Mouse (Mus musculus): Measurements from ENCODE around the gene AA986860. TPM values are rescaled to one million over a fixed set of nuclear protein-coding genes. Genes with fewer than 3 reads are reported as not detected.

Gene AA986860
- polyA plus RNA-seq, 1 experiment from 2014 or later = 1.1 TPM

DNA sequence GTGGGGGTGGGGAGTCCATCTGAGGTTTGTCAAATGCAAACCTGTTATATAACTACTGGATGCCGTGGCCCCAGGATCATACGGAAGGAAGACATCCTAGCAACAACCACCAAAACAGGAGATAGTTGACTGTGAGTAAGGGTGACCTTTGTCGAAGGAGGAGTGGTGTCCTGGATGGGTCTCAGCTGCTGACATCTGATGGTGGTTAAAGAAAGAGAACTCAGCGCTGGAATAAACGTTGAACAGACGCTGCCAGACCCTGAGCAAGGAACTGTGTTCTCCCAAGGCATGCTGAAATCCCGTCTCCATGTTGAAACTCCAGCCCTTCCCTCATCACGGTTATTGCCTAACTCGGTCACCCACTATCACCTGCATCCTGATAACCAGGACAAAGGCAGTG, 27.9 kb downstream of the AA986860 start:
- Histone ChIP-seq H3K4me3 (ENCODE audit: low read depth, low read length) (no peak overlapping the region), H3K27me3 (ENCODE audit: control insufficient read depth, insufficient read depth, low read length) (no peaks in the 10 kb centered on the region), H3K4me1 (replicated peaks; ENCODE audit: control insufficient read depth, insufficient read depth, low read length) (no peaks in the 10 kb centered on the region), H3K9me3 (ENCODE audit: control insufficient read depth, low read length) (no peaks in the 10 kb centered on the region), H3K4me2 (ENCODE audit: low read depth, low read length, severe bottlenecking) (no peak overlapping the region), H3K36me3 (ENCODE audit: control insufficient read depth, insufficient read depth, low read length) (no peaks in the 10 kb centered on the region), H3K9ac (ENCODE audit: low read length) (no peak overlapping the region), H3K27ac (ENCODE audit: low read depth, low read length) (no peak overlapping the region)
- ATAC-seq (replicated peaks; ENCODE audit: low FRiP score) (no peak), DNase-seq (ENCODE audit: low spot score) (no peak)
- 86% methylated on average over 9 of the region's 9 CpGs for WGBS

DNA sequence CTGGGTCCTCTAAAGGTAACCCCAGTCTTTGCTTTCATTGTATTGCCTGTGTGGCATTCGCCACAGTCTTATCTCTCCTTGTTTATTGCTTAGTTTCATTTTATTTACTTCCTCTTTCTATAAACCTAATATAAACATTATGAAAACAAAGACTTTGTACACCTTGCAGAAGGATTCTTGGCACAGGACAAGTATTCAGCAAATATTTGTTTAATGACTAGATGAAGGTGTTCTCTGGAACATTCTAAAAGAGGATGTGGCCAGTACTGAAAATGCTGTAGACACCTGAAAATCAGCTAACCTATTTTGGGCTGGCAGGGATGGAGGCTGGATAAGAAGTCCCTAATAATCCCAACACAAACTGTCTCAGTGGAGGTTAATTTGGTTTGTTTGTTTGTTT, 29.8 kb downstream of the AA986860 start:
- Histone ChIP-seq H3K36me3 (ENCODE audit: control insufficient read depth, insufficient read depth, low read length) (no peaks in the 10 kb centered on the region), H3K9me3 (ENCODE audit: control insufficient read depth, low read length) (no peaks in the 10 kb centered on the region), H3K27me3 (ENCODE audit: control insufficient read depth, insufficient read depth, low read length) (no peaks in the 10 kb centered on the region), H3K4me2 (ENCODE audit: low read depth, low read length, severe bottlenecking) (no peak overlapping the region), H3K9ac (ENCODE audit: low read length) (no peak overlapping the region), H3K4me1 (replicated peaks; ENCODE audit: control insufficient read depth, insufficient read depth, low read length) (no peaks in the 10 kb centered on the region), H3K27ac (ENCODE audit: low read depth, low read length) (no peak overlapping the region), H3K4me3 (ENCODE audit: low read depth, low read length) (no peak overlapping the region)
- no peak for DNase-seq (ENCODE audit: low spot score)
- no peak for ATAC-seq (replicated peaks; ENCODE audit: low FRiP score)
- WGBS = 87% methylated on average over 1 of the region's 1 CpGs

DNA sequence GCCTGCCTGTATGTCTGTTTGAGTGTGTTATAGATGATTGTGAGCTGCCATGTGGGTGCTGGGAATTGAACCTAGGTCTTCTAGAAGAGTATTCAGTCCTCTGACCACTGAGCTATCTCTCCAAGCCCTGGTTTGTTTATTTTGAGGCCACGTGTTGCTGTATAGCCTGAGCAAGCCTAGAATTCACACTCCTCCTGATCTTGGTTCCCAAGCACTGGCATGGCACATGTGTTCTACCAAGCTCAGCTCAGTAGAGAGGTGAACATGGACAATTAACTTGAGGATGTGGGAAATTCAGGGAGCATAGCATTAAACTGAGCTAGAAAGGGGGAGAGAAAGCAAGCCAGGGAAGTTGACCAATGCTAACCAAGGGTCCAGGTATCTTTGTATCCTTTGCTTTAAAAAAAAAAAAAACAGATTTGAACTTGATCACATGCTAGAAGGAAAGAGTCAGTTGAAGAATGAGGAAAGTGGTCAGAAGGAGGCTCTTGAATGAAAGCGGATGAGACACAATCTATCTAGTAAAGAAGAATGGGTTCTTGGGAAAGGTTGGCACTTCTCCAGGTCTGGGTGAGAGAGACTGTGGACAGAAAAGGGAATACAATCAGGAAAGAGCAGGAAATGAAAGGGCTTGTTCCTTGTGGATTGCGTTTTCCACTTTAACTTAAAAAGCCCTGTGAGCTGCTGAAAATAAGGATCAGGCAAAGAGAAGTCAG, 30.4 kb downstream of the AA986860 start:
- Histone ChIP-seq H3K9ac (ENCODE audit: low read length) (no peak overlapping the region), H3K4me2 (ENCODE audit: low read depth, low read length, severe bottlenecking) (no peak overlapping the region), H3K9me3 (ENCODE audit: control insufficient read depth, low read length) (no peaks in the 10 kb centered on the region), H3K4me3 (ENCODE audit: low read depth, low read length) (no peak overlapping the region), H3K36me3 (ENCODE audit: control insufficient read depth, insufficient read depth, low read length) (no peaks in the 10 kb centered on the region), H3K27ac (ENCODE audit: low read depth, low read length) (no peak overlapping the region), H3K4me1 (replicated peaks; ENCODE audit: control insufficient read depth, insufficient read depth, low read length) (no peaks in the 10 kb centered on the region), H3K27me3 (ENCODE audit: control insufficient read depth, insufficient read depth, low read length) (no peaks in the 10 kb centered on the region)
- no peak for ATAC-seq (replicated peaks; ENCODE audit: low FRiP score)
- WGBS = 90% methylated on average over 3 of the region's 3 CpGs
- no peak for DNase-seq (ENCODE audit: low spot score)

DNA sequence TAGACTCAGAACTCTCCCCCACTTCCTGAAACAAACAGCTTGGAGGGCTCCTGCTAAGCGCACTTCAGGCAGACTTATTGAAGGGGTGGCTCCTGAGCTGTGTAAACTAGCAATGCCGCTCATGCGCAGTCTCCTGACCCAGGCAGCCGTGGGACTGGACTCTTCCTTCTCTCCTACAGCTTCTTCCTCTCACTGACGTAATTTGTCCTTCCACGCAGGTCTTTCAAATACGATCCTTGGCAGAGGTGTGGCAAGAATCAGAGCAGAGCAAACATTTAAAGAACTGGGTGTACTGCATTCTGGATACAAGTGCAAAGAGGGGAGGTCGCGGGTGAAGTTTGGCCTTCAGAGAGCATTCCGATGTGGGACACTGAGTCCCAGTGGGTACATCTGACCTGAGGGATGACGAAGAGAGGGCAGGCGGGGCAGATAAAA, 32.3 kb downstream of the AA986860 start:
- no peak overlapping the region for H3K27ac ChIP-seq (ENCODE audit: low read depth, low read length)
- WGBS = 90% methylated on average over 12 of the region's 12 CpGs
- no peak overlapping the region for H3K4me3 ChIP-seq (ENCODE audit: low read depth, low read length)
- no peak for DNase-seq (ENCODE audit: low spot score)
- H3K4me1 ChIP-seq (replicated peaks; ENCODE audit: control insufficient read depth, insufficient read depth, low read length) = no peaks in the 10 kb centered on the region
- no peak overlapping the region for H3K4me2 ChIP-seq (ENCODE audit: low read depth, low read length, severe bottlenecking)
- no peaks in the 10 kb centered on the region for H3K27me3 ChIP-seq (ENCODE audit: control insufficient read depth, insufficient read depth, low read length)
- no peaks in the 10 kb centered on the region for H3K36me3 ChIP-seq (ENCODE audit: control insufficient read depth, insufficient read depth, low read length)
- no peaks in the 10 kb centered on the region for H3K9me3 ChIP-seq (ENCODE audit: control insufficient read depth, low read length)
- no peak overlapping the region for H3K9ac ChIP-seq (ENCODE audit: low read length)
- ATAC-seq (replicated peaks; ENCODE audit: low FRiP score) = no peak

DNA sequence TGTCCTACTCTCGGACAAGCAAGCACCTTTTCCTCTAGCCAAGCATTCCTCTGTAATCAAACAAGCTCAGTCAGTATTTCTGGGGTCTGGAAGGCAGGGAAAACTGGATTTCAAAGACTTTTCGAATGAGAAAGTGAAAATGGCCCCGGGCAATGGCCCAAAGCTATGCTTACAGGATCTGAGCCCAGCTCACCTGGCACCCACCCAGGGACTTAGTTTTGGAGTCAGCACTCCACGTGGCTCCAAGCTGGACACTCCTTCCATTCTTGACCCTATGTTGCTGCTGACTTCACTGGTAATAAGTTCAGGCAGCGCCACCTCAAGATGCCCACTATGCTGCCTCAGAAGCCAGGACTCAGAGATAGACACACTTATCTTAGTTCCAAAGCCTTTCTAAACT, 35.3 kb downstream of the AA986860 start:
- Histone ChIP-seq H3K27me3 (ENCODE audit: control insufficient read depth, insufficient read depth, low read length) (no peaks in the 10 kb centered on the region), H3K9me3 (ENCODE audit: control insufficient read depth, low read length) (no peaks in the 10 kb centered on the region), H3K4me3 (ENCODE audit: low read depth, low read length) (no peak overlapping the region), H3K36me3 (ENCODE audit: control insufficient read depth, insufficient read depth, low read length) (no peaks in the 10 kb centered on the region), H3K4me1 (replicated peaks; ENCODE audit: control insufficient read depth, insufficient read depth, low read length) (no peaks in the 10 kb centered on the region), H3K4me2 (ENCODE audit: low read depth, low read length, severe bottlenecking) (no peak overlapping the region), H3K27ac (ENCODE audit: low read depth, low read length) (no peak overlapping the region), H3K9ac (ENCODE audit: low read length) (no peak overlapping the region)
- WGBS = 84% methylated on average over 5 of the region's 5 CpGs
- no peak for DNase-seq (ENCODE audit: low spot score)
- no peak for ATAC-seq (replicated peaks; ENCODE audit: low FRiP score)

DNA sequence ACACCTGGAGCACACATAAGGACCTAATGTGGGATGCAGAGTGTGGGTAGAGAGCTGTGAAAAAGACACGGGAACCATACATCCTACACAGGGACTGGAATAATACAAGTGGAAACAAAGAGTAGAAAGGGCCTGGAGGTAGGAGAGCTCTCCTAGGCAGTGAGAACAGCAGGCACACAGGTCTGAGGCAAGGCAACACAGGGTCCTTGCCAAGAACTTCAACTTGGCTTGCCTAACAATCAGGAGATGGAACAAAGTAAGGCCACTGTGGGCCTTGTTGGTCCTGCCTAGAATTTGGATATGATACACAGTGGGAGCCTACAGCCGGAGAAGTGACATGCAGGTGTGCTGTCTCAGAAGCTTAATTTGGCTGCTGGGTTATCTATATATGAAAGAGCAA, 38.1 kb downstream of the AA986860 start:
- no peak overlapping the region for H3K4me2 ChIP-seq (ENCODE audit: low read depth, low read length, severe bottlenecking)
- DNase-seq (ENCODE audit: low spot score) = no peak
- H3K4me3 ChIP-seq (ENCODE audit: low read depth, low read length) = no peak overlapping the region
- H3K36me3 ChIP-seq (ENCODE audit: control insufficient read depth, insufficient read depth, low read length) = no peaks in the 10 kb centered on the region
- H3K9me3 ChIP-seq (ENCODE audit: control insufficient read depth, low read length) = no peaks in the 10 kb centered on the region
- WGBS = 81% methylated on average over 2 of the region's 2 CpGs
- no peak for ATAC-seq (replicated peaks; ENCODE audit: low FRiP score)
- no peak overlapping the region for H3K9ac ChIP-seq (ENCODE audit: low read length)
- H3K27me3 ChIP-seq (ENCODE audit: control insufficient read depth, insufficient read depth, low read length) = no peaks in the 10 kb centered on the region
- H3K27ac ChIP-seq (ENCODE audit: low read depth, low read length) = no peak overlapping the region
- no peaks in the 10 kb centered on the region for H3K4me1 ChIP-seq (replicated peaks; ENCODE audit: control insufficient read depth, insufficient read depth, low read length)

DNA sequence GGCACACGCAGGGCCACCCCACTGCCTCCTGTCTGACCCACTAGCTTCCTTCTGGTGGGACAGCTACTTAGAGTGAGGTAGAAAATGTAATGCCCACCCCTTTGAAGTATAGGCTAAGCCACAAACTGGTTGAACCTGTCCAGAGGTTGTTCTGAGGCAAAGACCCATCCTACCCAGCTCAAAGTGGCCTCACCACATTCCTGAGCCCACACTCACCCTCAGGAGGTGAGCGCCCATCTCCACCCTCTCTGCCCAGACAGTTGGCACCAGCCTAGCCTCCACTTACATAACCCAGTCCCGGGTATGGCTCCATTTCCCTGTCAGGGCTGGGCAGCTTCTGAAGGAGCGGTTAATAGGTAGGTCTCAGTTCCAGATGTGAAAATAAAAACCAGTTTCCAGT, 38.7 kb downstream of the AA986860 start:
- DNase-seq (ENCODE audit: low spot score) = no peak
- 82% methylated on average over 4 of the region's 4 CpGs for WGBS

DNA sequence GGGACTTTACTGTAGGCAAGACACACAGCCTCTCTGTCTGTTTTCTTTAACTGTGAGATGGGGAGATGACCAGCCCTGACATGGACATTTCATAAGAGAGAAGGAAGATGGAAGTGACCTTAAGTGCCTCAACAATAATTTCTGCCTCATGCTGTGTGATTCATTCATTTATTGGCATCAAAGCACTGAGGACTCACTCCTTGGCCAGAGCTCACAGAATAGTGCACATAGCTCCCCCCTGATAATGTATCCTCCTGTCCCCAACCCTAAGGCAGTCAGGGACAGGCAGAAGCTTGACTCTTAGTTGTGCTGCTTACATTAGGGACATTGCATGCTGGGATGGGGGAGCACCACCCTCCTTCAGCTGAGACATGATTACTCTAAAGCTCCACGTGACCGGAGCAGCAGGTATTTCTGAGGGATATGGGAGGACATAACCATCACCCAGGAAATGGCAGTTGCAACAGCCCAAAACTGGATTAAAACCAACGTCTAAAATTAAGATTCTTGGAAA, 39.3 kb downstream of the AA986860 start:
- WGBS = 81% methylated on average over 3 of the region's 3 CpGs
- H3K27me3 ChIP-seq (ENCODE audit: control insufficient read depth, insufficient read depth, low read length) = no peaks in the 10 kb centered on the region
- H3K9me3 ChIP-seq (ENCODE audit: control insufficient read depth, low read length) = no peaks in the 10 kb centered on the region
- no peak overlapping the region for H3K9ac ChIP-seq (ENCODE audit: low read length)
- no peaks in the 10 kb centered on the region for H3K4me1 ChIP-seq (replicated peaks; ENCODE audit: control insufficient read depth, insufficient read depth, low read length)
- H3K27ac ChIP-seq (ENCODE audit: low read depth, low read length) = no peak overlapping the region
- DNase-seq (ENCODE audit: low spot score) (no peak), ATAC-seq (replicated peaks; ENCODE audit: low FRiP score) (no peak)
- no peak overlapping the region for H3K4me3 ChIP-seq (ENCODE audit: low read depth, low read length)
- no peak overlapping the region for H3K4me2 ChIP-seq (ENCODE audit: low read depth, low read length, severe bottlenecking)
- H3K36me3 ChIP-seq (ENCODE audit: control insufficient read depth, insufficient read depth, low read length) = no peaks in the 10 kb centered on the region

More for the DNA sequence above, 38.7 kb downstream of the AA986860 start:
- Histone ChIP-seq H3K9me3 (ENCODE audit: control insufficient read depth, low read length) (no peaks in the 10 kb centered on the region), H3K4me2 (ENCODE audit: low read depth, low read length, severe bottlenecking) (no peak overlapping the region), H3K27me3 (ENCODE audit: control insufficient read depth, insufficient read depth, low read length) (no peaks in the 10 kb centered on the region), H3K9ac (ENCODE audit: low read length) (no peak overlapping the region), H3K4me1 (replicated peaks; ENCODE audit: control insufficient read depth, insufficient read depth, low read length) (no peaks in the 10 kb centered on the region), H3K36me3 (ENCODE audit: control insufficient read depth, insufficient read depth, low read length) (no peaks in the 10 kb centered on the region), H3K27ac (ENCODE audit: low read depth, low read length) (no peak overlapping the region), H3K4me3 (ENCODE audit: low read depth, low read length) (no peak overlapping the region)
- ATAC-seq (replicated peaks; ENCODE audit: low FRiP score) = no peak

DNA sequence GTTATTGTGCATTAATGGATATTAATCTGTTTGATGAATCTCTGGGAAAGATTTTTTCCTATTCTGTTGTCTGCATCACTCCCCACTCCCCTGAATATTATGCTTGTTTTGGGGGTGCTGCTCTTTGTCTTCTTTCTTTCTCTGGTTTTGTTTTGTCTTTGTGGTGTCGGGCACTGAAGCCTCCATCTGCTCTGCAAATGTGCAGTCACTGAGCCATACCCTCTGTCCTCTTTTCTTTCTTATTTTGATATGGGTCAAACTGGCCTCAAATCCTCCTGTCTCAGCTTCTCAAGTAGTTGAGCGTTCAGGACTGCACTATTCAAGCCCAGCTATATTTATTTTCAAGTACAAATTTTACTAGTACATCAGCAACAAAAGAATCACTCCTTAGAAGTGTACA, 43.5 kb downstream of the AA986860 start:
- WGBS = 61% methylated on average over 2 of the region's 2 CpGs
- DNase-seq (ENCODE audit: low spot score) (no peak), ATAC-seq (replicated peaks; ENCODE audit: low FRiP score) (no peak)
- no peak overlapping the region for H3K4me3 ChIP-seq (ENCODE audit: low read depth, low read length)
- no peak overlapping the region for H3K4me2 ChIP-seq (ENCODE audit: low read depth, low read length, severe bottlenecking)
- H3K9ac ChIP-seq (ENCODE audit: low read length) = no peak overlapping the region
- H3K36me3 ChIP-seq (ENCODE audit: control insufficient read depth, insufficient read depth, low read length) = no peaks in the 10 kb centered on the region
- no peaks in the 10 kb centered on the region for H3K9me3 ChIP-seq (ENCODE audit: control insufficient read depth, low read length)
- no peaks in the 10 kb centered on the region for H3K27me3 ChIP-seq (ENCODE audit: control insufficient read depth, insufficient read depth, low read length)
- no peaks in the 10 kb centered on the region for H3K4me1 ChIP-seq (replicated peaks; ENCODE audit: control insufficient read depth, insufficient read depth, low read length)
- H3K27ac ChIP-seq (ENCODE audit: low read depth, low read length) = no peak overlapping the region
